Mouse (Mus musculus): ENCODE results near the gene Gltp.
A peak's percentile ranks its signal among the peaks of the same experiment; 100 is the strongest.

The Gltp gene

DNA sequence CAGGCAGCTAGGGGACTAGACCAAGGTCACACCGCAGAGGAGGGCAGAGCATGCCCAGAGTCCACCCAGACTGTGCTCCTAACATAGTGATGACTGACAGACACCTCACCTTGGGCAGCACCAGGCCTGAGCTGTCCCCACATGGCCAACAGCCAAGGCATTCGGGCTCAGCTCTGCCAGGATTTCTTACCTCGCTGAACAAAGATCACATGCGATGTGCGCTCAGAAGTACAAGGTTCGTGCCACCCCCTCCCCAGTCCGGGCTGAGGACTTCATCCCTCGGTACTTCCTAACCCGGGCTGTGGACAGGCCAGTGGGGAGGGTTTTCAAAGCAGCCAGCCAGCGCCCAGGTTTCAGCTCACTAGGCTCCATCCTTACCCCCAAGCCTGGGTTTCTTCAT is 33.4 kb downstream of the Gltp start:
- DNase-seq = peak; percentile 86

GRCm38 (mm10) chr5:114656305-114656704 is 34.5 kb downstream of the Gltp start:
- DNase-seq = no peak

GRCm38 (mm10) chr5:114655721-114656120 is 35.1 kb downstream of the Gltp start:
- DNase-seq = peak; percentile 52

DNA sequence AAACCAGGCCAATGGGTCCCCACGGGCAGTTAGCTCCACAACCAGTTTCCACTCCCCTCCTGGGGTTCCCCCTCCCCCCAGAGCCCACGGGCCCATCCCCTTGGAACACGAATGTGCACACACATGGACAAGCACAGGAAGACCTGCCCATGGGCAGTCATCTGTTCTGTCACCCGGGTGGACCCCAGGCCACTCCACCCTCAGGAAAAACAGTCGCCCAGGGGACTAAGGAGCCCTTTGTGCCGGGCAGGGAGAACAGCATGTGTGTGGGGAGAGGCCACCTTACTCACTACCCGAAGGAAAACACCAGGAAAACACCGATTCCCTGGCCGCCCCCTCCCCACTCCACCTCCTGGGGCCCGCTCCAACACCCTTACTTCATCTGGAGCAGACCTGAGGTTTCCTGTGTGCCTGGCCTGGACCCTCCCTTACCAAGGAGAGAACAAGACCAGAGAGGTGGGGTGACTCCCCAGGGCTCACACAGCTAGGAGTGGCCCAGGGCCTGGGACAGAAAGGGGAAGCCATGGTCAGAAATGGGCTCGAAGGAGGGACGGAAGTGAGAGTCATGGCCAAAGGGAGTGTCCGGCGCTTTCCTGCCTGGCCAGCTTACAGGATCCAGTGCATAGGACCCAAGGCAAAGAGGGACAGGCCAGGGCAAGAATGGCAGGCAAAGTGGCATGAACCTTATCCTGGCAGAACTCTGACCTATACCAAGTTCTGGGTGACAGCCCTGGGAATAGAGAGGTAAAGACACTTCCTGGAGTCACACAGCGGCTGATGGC is 36.9 kb downstream of the Gltp start:
- DNase-seq = no peak

DNA sequence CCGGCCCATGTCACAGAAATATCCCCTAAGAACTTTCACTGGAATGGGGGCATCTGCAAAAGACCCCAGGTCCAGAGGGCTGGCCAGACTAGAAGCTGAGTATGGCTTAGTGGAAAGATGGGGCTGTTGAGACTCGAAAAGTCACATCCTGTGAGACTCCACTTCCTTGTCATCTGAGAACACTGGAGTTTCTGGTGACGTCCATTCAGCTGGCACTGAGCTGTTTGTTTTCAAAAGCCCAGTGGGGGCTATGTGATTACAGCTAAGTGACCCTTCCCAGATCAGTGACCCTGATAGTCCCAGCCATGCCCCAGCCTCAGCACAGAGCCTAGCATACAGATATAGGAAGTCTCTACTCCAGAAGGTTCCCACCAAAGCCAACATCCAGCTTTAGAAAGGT is 39.3 kb downstream of the Gltp start:
- no peak for DNase-seq

DNA sequence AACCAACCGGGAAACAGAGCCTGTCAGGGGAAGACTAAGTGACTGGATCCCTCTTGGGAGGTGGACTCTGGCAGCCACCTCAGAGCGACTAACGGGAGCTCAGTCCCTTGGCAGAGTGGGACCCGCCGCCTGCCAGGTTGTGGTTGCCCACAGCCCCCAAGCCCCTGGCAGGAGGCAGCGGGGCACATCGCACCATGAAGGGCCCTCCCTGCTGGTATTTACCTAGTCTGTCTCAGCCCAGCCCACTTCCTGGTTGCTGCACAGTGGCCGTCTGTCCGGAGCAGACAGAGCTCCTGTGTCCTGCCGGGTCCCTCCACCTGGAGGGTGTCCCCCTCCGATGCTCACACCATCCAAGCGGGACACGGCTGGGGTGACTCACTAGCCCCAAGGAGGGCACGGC is 39.8 kb downstream of the Gltp start:
- DNase-seq = no peak

GRCm38 (mm10) chr5:114648728-114649311 is 42.0 kb downstream of the Gltp start:
- DNase-seq = peak; percentile 40

DNA sequence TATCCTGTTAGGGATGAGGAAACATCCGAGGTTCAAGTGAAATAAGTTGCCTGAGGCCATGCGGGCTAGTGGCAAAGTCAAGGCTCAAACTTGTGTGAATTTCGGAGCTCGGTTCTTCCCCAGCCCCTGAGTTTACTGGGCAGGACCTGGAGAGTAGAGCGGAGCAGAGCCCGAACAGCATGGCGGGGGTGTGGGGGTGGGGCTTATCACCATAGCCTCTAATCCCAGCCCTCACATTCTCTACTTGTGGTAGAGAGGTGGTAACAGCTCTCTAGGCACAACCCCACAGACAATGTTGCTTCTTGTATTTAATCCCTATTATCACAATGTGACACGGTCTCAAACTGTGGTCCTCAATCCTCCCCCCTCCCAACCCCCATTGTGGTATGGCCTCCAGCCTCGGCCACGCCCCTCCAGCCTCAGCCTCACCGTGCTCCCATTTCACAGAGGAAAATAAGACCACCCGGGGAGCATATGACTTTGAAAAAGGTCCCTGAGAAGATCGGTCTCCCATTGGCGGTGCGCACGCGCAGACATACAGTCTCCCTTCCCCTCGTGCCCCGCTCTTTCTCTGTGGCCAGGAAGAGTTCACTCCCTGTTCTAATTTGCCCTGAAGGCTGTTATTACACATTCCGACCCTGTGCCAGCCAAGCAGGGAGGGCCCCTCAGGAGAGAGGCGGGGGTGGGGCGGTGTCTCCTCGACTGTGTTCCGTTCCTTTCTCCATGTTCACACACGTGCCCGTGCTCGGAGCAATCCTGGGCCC is 43.4 kb downstream of the Gltp start:
- peak; percentile 52 for DNase-seq

DNA sequence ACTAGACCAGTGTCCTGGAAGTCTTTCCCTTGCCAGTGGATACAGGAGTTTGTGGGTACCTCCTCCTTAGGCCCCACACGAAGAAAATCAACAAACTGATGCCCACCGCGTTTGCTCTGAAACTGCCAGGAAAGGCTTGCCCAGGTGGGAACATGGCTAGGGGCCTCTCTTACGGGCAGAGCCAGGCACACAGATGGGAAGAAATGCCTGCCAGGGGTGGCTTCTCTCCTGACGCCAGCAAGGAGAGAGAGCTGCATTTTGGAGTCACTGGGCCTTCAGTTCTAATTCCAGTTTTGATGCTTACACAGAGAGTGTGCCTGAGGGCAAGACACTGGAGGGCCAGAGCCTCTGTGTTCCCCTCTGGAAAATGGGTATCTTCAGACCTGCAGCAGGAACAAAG is 44.9 kb downstream of the Gltp start:
- DNase-seq = no peak

GRCm38 (mm10) chr5:114644918-114645317 is 45.9 kb downstream of the Gltp start:
- no peak for DNase-seq

DNA sequence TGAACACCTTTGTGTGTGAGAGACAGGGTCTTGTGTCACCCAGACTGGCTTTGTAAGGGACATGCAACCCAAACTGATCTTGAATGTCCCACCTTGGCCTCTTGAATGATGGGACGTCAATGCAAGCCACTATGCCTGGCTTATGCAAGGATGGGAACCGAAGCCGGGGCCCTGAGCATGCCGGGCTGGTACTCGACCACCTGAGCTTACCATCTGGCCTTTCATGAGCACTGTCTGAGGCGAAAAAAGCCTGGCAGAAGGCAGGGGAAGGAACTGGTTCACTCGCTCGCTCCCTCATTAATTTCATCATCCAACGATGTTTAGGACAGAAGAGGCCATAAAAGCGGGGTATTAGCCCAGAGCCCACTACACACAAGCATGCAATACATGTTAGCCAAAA is 50.0 kb downstream of the Gltp start:
- no peak for DNase-seq

- no peak for DNase-seq
Observed at GRCm38 (mm10) chr5:114639645-114639957, 51.2 kb downstream of the Gltp start.

- peak; percentile 91 for DNase-seq
Observed at GRCm38 (mm10) chr5:114638769-114639644, 51.8 kb downstream of the Gltp start.

- no peak for DNase-seq
Observed at GRCm38 (mm10) chr5:114636091-114636490, 54.7 kb downstream of the Gltp start.

DNA sequence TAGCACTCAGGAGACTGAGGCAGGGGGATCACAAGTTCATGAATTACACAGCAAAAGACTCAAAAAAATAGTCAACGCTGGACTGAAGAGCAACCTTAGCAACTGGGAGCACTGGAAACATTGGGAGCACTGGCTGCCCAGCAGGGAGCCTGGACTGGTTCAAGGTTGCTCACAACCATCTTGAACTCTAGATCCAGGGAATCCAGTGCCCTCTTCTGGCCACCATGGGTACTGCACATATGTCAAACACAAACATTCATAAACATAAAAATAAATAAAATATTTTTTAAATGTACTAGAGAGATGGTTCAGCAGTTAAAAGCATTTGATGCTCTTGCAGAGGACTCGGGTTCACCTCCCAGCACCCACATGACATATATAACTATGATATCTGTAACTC is 59.4 kb downstream of the Gltp start:
- peak; percentile 49 for DNase-seq

- peak; percentile 62 for DNase-seq
Observed at GRCm38 (mm10) chr5:114625590-114625989, 65.2 kb downstream of the Gltp start.

GRCm38 (mm10) chr5:114620305-114620704 is 70.5 kb downstream of the Gltp start:
- DNase-seq = peak; percentile 36
